Mouse (Mus musculus) retina, postnatal 7 days (tissue): Measurements from ENCODE around the gene Syt13.
A peak's percentile ranks its signal among the peaks of the same experiment; 100 is the strongest.

Experiments
- DNase-seq: peaks from one replicate; pipeline ENCODE4 v3.0.0-alpha.2; 2012; ENCODE audit warnings: low read depth, low spot score

Syt13 gene

DNA sequence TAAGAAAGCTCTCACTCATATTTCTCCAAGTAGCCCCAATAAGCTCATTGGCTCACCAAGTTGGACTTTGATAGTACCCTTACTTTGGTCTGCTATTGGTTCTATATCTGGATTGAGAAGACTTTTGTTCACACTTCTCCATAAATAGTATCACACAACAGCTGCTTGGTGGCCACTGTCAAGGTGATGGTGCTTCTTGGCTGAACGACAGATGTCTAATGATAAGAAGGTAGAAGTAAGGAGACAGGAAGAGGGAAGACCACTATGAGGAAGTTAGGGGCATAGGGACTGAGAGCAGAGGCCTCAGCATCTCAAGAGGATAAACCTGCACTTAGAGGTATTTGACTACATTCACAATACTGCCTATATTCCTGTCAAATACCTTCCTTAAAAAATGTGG lies 49.4 kb downstream of the Syt13 start:
- DNase-seq, result no peak

DNA sequence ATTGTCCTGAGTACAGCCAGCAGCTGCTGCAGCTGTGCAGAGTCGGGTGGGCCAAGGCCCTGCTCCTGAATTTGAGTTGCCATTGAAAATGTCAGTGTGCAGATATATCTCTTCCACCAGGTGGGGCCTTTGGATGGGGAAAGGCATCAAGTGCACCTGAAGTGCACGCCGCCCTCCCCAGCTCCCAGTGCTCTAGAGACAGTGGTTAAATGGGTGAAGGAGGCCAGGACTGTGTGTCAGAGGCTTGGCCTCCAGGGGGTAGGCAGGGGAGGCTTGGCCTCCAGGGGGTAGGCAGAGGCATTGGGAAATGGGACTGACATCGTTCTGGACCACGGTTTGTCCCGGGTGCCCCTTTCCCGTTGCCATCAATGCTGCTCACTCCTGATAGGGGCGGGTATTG lies 51.4 kb downstream of the Syt13 start:
- DNase-seq, result no peak

DNA sequence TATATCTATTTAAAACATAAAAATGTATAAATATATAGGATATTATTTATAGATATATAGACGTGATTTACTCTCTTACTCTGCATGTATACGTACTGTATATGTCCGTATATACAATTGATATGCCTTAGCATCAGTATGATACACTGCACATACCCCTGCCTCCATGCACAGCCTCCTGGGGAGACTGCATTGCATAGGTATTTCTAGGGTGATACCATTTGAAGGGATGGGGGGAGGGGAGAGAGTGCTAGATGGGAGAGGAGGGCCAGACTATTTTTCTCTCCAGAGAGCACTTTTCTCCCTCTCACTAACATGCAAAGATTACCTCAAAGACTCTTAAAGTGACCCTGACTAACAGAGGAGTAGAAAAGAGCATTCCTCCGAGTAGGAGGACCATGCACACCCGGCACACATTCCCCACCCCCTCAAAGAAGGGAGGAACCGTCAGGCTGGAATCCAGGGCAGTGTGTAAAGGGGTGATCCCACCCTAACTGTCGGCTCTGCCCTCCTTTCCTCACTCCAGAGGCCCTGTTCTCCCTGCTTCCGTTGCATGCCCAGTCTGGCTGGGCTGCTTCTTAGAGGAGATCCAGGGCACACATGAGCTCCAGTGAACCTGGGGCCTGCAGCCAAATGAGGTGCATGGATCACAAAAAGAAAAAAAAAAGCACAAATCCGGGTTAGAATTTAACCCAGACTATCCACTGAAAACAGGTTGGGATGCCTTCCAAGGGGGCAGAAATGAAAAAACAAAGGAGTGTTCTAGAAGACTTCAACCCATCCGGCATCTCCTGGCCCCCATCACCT lies 52.3 kb downstream of the Syt13 start:
- no peak for DNase-seq

DNA sequence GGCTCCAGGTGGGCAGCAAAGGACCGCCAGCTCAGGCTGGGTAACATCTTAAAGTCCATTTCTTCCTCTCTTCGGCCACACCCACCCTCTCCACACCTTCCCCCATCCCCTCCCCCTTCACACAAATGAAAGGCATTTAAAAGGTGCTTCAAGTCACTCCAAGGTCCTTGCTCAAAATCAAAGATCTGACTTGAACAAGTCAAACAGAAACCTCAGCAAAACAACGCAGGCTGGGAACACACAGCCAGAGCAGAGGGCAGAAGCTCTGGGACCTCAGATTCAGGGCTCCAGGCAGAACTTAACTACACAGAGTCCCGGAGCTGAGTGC lies 52.9 kb downstream of the Syt13 start:
- no peak for DNase-seq

DNA sequence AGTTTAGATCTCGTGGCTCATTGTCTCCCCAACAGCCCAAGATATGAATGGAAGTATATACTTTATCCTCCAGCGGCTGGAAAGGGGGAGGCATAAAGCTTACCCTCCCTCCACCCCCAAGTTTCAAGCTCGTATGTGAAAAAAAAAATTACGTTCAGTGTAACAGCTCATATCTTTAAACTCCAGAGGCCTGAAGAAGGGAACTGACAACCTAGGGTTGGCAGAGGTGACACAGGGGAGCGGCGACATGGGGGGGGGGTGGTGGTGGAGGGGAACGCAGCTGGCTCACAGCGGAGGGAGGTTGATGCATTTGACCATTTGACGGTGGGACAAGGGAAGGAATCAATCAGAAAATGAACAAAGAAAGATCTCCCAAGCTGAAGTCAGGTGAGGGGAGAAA lies 56.2 kb downstream of the Syt13 start:
- no peak for DNase-seq

DNA sequence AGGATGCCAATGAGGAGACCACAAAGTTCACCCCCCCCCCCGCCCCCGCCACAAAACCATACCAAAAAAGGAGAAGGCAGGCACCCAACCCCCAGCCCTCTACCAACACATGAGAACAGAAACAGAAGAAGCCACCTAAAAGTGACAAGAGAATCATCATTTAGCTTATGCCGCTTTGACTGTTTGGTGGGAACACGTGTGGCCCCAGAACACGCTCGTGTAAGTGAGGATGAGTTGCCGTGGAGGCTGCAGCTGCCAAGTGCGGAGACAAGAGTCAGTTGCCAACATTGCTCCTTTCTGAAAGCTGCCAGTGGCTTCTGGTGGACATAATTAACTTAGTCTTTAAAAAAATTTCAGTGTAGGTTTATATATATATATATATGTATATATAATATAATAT lies 56.6 kb downstream of the Syt13 start:
- DNase-seq, result no peak

DNA sequence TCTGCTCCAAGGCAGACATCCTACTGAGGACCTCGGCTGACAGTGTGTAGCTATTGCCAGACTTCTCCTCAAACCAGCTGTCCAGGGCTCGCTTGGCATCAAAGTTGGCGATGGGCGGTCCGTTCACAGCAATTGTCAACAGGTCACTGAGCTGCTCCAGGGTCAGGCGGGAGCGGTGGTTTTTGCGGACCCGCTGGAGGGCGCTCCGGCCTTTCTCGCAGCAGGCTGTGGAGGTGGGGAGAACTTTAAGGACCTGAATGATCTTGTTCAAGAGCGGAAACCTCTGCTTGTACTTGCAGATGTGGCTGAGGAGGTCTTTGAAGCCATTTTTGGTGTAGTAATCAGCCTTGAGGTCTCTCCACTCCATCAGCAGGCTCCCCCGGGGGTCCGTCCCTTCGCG lies 57.2 kb downstream of the Syt13 start:
- DNase-seq, result no peak

DNA sequence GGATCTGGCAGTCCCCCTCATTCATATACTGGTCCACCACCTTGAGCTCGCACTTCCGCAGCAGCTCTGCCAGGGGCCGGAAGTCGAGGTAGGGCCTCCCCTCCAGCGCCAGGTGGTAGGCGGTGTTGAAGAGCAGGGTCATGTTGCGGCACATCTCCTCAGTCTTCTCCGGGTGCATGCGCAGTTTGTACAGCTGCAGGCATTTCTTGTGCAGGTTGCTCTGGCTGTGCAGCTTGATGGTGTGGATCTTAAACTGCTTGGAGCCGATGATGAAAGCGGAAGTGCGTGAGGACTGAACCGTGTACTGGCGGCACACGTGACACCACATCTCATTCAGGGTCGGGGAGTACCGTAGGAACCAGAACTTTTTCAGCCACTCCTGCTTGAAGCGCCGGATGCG lies 58.7 kb downstream of the Syt13 start:
- no peak for DNase-seq

DNA sequence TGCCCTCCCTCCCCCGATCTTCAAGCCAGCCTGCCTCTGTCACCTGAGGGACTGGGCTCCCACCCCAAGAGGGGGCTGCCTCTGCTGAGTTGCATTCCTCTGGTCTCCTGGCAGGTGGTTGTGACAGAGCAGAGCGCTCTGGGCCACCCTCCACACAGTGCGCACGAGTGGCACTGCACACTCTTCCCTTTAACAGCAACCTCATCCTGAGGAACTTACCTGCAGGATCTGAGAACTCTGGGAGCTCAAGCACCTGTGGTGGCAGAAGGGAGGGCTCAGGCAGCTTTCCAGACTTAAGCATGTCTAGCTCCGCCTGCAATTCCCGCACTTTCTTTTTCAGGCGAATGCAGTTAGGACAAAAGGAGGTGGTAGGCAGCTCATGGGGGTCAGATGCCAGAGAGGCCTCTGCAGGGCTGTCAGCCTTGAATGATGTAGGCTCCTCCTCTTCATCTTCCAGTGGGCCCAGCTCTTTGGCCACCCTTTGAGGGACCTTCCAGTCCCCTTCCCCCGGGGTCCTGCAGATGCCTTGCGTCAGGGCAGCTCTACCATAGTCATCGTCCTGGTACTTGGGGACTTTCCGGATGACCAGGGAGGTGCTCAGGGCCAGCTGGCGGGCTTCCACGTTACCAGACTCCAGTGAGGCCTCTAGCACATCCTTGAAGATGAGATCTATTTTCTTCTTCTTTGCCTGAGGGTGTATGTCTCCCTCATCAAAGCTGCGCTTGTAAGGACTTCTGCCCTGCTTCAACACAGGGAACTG lies 60.3 kb downstream of the Syt13 start:
- no peak for DNase-seq

DNA sequence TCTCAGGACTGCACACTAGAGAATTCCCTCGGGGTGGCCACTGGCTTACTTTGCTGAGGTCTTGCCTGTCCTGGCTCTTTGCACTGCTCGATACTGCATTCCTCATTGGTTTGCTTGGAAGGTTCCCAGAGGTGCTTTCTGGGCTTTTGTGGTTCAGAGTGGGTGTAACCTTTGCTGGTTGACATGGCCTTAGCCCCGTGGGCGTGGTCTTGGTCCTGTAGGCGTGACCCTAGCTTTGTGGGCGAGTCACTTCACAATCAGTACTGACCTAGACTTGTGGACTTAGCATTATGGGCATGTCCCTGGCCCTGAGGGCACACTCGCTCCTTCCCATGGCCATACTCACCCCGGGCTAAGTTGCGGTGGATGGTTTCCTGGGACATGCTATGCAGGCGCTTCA lies 65.3 kb downstream of the Syt13 start:
- no peak for DNase-seq

DNA sequence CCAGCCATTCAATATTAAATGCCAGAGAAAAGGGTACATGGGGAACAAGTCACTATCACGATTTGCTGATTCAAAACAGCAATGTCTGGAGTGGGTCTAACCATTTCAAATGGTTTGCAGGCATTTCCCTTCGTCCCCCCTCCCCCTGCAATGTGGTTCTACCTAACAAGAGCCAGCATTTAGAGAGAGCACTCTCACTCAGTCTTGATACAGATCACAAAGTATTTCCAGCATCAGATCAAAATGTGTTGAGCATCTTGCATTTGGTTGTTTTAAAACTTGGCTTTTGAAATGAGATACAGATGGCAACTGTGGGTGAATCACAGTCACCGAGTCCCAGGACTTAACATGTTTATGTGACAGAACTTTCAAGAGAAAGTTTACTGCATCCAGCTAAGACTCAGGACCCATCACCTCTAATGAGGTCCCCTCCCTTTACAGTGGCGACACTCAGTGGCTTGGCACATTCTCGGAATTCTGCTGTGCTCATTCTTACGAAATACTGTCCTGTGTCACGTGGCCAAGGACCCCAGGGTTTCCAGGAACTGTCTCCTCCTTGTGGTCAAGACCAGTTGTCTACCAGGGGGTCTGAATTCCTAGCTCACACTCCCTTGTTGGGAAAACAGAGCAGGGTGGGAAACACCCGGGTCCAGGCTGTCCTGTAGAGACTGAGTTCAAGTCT lies 67.8 kb downstream of the Syt13 start:
- no peak for DNase-seq

DNA sequence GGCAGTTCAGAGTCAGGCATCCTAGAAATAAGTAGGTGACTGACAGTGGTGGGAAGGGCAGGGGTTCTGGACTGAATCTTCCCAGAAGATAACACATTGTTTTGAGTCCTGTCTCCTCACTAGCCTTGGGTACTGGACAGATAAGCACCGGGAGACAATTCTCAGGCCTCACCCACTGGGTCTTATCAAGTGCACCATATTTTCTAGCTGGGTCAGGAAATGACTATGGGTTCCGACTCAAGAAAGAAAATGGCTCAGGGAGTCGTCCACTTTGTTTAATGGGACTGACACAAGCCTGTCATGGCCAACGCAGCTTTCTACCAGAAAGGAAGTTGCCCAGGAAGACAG lies 68.3 kb downstream of the Syt13 start:
- no peak for DNase-seq

DNA sequence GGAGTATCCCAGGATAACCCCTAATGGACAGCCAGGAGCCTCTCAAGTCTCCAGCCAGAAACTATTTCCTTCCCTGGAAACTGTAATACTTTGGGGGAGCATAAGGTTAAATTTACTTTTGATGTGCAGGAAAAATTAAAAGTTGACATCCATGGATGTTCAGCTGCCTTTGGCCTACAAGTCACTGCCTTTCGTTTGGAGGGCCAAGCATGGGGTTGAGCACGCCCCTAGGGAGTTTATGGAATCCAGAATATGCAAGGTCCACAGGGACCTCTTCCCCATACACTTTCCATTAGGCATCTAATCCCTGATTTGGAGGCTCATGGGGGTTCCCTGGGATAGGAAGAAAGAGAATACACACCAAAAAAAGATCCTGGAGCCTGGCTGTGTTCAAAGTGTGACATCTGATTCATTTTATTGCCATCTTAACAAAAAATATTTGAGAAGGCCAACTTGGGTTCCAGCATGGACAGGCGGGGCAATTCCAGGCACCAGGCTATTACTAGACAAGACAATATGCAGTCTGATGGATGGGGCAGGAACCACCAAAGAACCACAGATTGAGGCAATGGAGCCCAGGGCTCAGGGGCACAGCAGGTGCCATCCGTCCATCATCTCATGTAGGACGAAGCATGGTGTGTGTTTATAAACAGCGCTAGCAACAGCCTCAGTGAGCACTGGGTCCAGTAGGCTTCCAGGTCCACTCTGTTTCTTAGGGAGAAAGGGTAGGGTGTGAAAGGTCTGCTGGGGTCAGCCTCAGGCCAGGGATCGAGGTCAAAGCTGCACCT lies 69.6 kb downstream of the Syt13 start:
- no peak for DNase-seq

DNA sequence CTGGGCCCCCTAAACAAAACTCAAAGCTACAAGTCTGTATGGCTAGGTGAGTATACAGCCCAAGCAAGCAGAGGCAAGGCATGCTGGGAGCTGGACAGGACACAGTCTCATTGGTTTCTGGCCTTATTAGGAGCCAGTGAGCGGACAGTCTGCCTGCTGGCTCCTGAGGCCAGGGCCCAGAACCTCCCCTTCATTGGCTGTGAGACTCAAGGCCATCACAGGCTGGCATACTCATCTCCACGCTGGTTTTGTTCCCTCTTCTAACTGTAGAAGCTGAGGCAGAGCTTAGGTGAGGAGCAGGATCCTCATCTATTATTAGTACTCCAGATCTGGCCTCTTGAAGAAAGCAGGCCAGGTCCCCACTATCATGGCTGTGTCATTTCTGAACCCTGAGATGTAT lies 70.3 kb downstream of the Syt13 start:
- no peak for DNase-seq

DNA sequence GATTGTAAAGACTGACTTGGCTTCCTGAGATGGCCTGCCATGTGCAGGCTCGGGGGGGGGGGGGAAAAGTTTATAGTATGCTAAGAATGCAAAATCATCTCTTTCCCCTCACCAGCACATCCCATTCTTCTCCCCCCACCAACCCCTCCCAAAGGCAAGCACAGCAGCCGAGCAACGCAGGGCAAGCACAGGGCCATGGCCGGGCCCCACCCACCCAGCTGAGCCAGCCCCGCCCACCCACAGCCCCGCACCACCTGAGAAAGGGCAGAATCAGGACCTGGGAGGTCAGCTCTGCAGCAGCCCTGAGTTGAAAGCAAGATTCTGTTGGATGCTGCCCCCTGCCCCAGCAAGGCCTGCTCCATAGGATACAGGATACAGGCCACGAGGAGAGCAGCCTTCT lies 70.7 kb downstream of the Syt13 start:
- no peak for DNase-seq

DNA sequence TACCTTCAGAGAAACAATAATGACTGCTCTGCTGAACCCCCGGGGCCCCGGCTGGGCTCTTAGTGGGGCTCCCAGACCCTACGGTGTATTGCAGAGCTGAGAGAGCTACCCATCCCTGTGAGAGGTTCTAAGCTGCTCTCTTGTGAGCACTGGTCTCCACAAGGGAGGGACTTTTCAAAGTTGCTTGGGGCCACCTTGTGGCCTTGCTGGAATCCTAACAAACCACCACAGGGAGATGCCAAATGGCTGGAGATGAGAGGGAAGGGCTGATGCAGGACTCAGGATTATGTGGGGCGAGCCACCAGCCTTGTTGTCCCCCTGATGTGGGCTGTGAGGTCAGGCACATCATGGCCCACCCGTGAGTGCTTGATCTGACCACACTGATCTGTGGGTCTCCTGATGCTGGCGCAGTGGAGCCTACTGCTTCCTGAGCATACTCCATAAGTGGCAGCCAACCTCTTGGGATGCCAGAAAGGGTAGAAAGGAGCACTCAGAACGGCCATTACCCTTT lies 72.3 kb downstream of the Syt13 start:
- DNase-seq, result no peak

DNA sequence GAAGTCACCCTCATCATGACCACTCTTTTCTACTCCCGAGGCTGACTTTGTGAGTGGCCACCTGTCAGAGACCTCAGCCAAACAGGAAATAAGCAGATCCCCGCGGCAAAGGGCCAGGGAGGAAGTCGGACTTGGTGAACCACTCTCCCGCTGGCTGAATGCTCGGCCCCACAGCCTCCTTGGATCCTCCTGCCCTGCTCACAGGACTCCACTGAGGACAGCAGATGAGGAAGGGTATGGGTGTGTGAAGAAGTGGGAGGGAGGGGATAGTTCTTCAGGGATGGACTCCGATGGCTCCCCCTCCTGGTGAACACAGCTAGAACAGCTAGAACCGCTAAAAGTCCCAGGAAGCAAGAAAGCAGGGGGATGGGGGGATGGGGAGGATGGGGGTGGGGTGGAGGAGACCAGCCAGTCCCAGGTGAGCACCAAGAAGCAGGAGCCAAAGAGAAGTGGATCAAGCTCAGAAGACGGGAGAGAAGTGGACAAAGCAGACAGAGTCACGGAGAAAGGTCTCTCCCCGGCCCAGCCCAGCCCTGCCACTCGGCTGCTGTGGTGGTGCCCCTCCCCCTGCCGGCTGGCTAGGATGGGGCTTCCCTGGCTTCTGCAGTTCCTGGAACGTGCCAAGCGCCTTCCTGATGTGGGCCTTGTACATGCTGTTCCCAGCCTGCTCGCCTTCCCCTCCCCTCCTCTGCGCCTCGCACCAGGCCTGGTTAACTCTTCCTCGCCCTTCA lies 73.2 kb downstream of the Syt13 start:
- DNase-seq, result peak; percentile 13

DNA sequence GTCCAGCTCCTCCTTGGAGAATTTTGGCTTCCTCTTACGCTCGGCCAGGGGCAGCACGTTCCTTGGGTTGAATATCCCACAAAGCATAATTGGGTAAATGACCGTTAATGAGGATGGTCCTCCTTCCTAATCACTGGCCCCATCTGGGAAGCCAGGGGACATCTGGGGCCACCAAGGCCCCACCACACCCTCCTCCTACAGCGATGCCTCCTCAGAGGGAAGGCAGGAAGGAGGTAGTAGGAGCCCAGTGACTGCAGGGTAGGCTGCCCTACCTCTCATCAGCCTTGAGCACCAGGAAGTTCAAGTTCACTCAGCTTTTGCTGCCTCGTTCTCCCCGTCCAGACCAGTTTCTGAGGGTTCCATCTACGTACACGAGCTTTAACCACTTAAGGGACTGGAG lies 74.7 kb downstream of the Syt13 start:
- no peak for DNase-seq

DNA sequence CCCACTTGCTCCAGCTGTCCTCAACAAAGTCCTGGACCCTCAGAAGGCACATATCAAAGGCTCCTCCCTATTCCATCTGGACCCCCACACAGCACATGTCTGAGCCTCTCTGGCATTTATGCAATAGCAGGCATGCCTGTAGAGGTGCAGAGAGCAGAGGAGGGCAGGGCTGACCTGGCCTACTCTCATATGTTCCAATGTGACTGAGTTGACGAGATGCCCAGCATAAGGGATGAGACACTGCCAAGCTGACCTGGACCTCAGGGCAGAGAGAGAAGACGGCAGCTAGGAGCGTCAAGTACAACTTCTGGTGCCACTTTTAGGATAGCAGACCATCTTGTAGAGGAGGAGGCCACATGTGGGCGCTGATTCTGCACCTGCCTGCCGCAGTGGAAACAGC lies 77.1 kb downstream of the Syt13 start:
- DNase-seq, result no peak

DNA sequence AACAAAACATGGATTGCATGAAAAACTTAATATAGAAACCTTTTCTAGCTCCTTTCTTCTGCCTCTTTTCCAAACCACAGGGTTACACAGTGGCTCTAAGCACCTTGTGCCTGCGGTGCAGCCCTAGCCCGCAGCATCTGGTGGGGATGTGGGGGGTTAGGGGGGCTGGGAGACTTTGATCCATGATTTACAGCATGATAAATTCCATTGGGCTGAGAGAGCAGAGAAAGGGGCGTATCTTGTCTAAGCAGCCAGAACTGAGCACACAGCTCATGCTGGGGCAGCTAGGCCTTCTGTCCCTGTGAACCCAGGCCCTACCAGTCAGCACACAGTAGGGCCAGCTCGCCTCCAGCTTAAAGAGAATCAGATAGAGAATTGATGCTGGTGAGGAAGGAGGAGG lies 90.1 kb downstream of the Syt13 start:
- DNase-seq, result no peak
